Mouse (Mus musculus) midbrain, embryonic 16.5 days (tissue): ENCODE data around the gene Btbd17. TPM values are rescaled to one million over a fixed set of nuclear protein-coding genes. Genes with fewer than 3 reads are reported as not detected.

Source experiments
- ATAC-seq: fragments of 200-750 bp; cut with Nextera tagmentation; 2 replicates; pipeline ENCODE4 v1.8.0; 2017; ENCODE audit warnings: moderate TSS enrichment
- H3K27ac ChIP-seq: fragments of 300-500 bp; sonication (generic); 2 replicates; pipeline ENCODE4 v1.5.1; 2014; ENCODE audit warnings: mild to moderate bottlenecking, low read length, mixed read lengths
- H3K27me3 ChIP-seq: fragments of 300-500 bp; sonication (generic); 2 replicates; pipeline ENCODE4 v1.6.1; 2014; ENCODE audit warnings: low read depth, low read length, mixed read lengths; ENCODE audit not compliant: control insufficient read depth, insufficient read depth
- H3K36me3 ChIP-seq: fragments of 300-500 bp; sonication (generic); 2 replicates; pipeline ENCODE4 v1.6.1; 2014; ENCODE audit warnings: mild to moderate bottlenecking, low read length, moderate library complexity, mixed read lengths; ENCODE audit not compliant: control insufficient read depth, insufficient read depth
- H3K4me1 ChIP-seq: fragments of 300-500 bp; sonication (generic); 2 replicates; pipeline ENCODE4 v1.6.1; 2014; ENCODE audit warnings: mild to moderate bottlenecking, low read length, mixed read lengths; ENCODE audit not compliant: control insufficient read depth, insufficient read depth
- H3K4me2 ChIP-seq: fragments of 300-500 bp; sonication (generic); 2 replicates; pipeline ENCODE4 v1.6.1; 2014; ENCODE audit warnings: mild to moderate bottlenecking, low read length, mixed read lengths
- H3K4me3 ChIP-seq: fragments of 300-500 bp; sonication (generic); 2 replicates; pipeline ENCODE4 v1.5.1; 2014; ENCODE audit warnings: low read depth, mild to moderate bottlenecking, low read length, moderate library complexity, mixed read lengths
- H3K9ac ChIP-seq: fragments of 300-500 bp; sonication (generic); 2 replicates; pipeline ENCODE4 v1.6.1; 2014; ENCODE audit warnings: low read depth, low read length, mixed read lengths
- H3K9me3 ChIP-seq: fragments of 300-500 bp; sonication (generic); replicated peaks from 2 replicates; pipeline ENCODE4 v1.6.1; 2014; ENCODE audit warnings: mild to moderate bottlenecking, low read length, mixed read lengths; ENCODE audit not compliant: control insufficient read depth, poor library complexity, severe bottlenecking
- whole genome bisulfite sequencing: fragments of 180-500 bp; shearing (Covaris S2); extraction: QIAGEN DNeasy Blood & Tissue Kit; methylation state at CpG from one replicate; pipeline ENCODE4 v1.1.7; 2014; 5-methylcytosine and 5-hydroxymethylcytosine counted together
- polyA plus RNA-seq: library from polyadenylated mRNA; unstranded; fragments of >200 nt; fragmentation: Nextera tagmentation; extraction: Ambion mirVana; gene quantifications from 2 replicates; pipeline ENCODE4 v1.2.1, GENCODE M21; 2015

The Btbd17 gene
- polyA plus RNA-seq, result 19.6 and 20.6 TPM in 2 replicates

- H3K36me3 ChIP-seq, result no peaks in the 10 kb centered on the region
- peak within 1 kb of the TSS; percentile 39 for H3K4me3 ChIP-seq
- no peaks in the 10 kb centered on the region for H3K27me3 ChIP-seq
- H3K9ac ChIP-seq, result peak within 1 kb of the TSS; percentile 65
- 2% methylated on average over 4 of the region's 4 CpGs for WGBS
- peak; percentile 82 for ATAC-seq
- peak within 1 kb of the TSS; percentile 91 for H3K27ac ChIP-seq
- H3K4me1 ChIP-seq, result peaks cover 41% of the 10 kb centered on the region
- peak within 1 kb of the TSS; percentile 92 for H3K4me2 ChIP-seq
- H3K9me3 ChIP-seq, result no peaks in the 10 kb centered on the region
Measured at GRCm38 (mm10) chr11:114795848-114796322, at the start of gene Btbd17. Gene Btbd17, minus strand, starts transcription at chr11:114795945.

GRCm38 (mm10) chr11:114844464-114845220 lies 48.9 kb upstream of the Btbd17 start:
- Histone ChIP-seq H3K27me3 (peaks cover 8% of the 10 kb centered on the region), H3K9ac (no peak overlapping the region), H3K4me3 (no peak overlapping the region), H3K9me3 (no peaks in the 10 kb centered on the region), H3K36me3 (no peaks in the 10 kb centered on the region), H3K4me2 (no peak overlapping the region), H3K4me1 (no peaks in the 10 kb centered on the region), H3K27ac (no peak overlapping the region)
- no peak for ATAC-seq
- 70% methylated on average over 7 of the region's 7 CpGs for WGBS

DNA sequence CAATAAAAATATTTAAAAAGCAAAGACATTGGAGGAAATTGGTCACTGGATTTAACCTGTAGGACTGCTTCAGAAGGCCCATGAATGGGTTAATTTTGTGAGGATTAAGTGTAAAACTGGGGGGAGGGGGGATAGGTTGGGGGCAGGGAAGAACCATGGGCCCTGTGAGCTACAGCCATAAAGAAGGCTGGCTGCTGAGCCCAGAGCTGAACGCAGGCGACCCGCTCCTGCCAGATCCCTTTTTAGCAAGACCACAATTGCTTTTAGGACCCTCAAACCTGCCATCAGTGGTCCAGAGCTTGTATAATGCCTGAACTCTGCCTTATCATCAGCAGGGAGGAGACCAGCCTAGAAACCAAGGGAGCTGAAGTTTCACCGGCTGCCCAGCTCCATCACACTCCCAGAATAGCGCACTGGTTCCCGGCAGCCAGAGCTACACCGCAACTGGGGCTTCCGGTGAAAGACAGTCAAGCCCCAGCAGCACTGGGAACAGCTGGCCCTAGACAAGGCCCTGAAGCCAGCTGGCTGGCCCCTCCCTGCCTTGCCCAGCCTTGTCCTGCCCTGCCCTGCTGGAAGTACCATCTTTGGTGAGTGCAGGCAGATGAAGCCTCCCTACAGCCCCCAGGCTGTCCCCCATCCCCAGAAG lies 48.2 kb upstream of the Btbd17 start:
- 7% methylated on average over 8 of the region's 8 CpGs for WGBS
- no peaks in the 10 kb centered on the region for H3K9me3 ChIP-seq
- H3K4me3 ChIP-seq, result no peak overlapping the region
- H3K36me3 ChIP-seq, result no peaks in the 10 kb centered on the region
- no peak overlapping the region for H3K9ac ChIP-seq
- H3K4me2 ChIP-seq, result no peak overlapping the region
- H3K27ac ChIP-seq, result no peak overlapping the region
- H3K4me1 ChIP-seq, result no peaks in the 10 kb centered on the region
- no peak for ATAC-seq
- peaks cover 1% of the 10 kb centered on the region; the same call in 1 of the 2 replicates for H3K27me3 ChIP-seq

GRCm38 (mm10) chr11:114833166-114833565 lies 37.4 kb upstream of the Btbd17 start:
- WGBS, result 46% methylated on average over 5 of the region's 5 CpGs
- no peaks in the 10 kb centered on the region for H3K27me3 ChIP-seq
- no peak for ATAC-seq
- H3K9ac ChIP-seq, result no peak overlapping the region
- no peaks in the 10 kb centered on the region for H3K9me3 ChIP-seq
- H3K36me3 ChIP-seq, result no peaks in the 10 kb centered on the region
- no peak overlapping the region for H3K4me3 ChIP-seq
- peaks cover 14% of the 10 kb centered on the region; the same call in 1 of the 2 replicates for H3K4me1 ChIP-seq
- H3K27ac ChIP-seq, result no peak overlapping the region
- no peak overlapping the region for H3K4me2 ChIP-seq

DNA sequence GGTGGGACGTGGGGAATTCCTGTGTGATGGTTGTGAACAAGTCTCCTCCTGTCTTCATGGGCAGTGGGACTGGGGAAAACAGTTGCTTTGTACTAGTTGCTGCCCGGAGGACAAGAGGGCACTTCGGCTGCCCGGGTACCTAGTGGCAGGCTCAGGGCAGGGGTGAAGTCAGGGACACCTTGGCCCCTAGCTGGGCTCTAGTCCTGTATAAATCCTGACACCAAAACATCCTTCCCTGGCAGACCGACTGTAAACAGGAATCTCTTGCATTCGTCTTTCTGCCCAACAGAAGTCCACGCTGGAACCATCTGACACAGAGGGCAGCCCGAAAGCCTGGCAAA lies 34.7 kb upstream of the Btbd17 start:
- Histone ChIP-seq H3K9ac (no peak overlapping the region), H3K4me1 (peaks cover 14% of the 10 kb centered on the region; the same call in 1 of the 2 replicates), H3K4me3 (no peak overlapping the region), H3K4me2 (peak overlapping the region; percentile 39), H3K27ac (no peak overlapping the region), H3K27me3 (no peaks in the 10 kb centered on the region), H3K9me3 (no peaks in the 10 kb centered on the region), H3K36me3 (no peaks in the 10 kb centered on the region)
- ATAC-seq, result no peak
- WGBS, result 21% methylated on average over 8 of the region's 8 CpGs

DNA sequence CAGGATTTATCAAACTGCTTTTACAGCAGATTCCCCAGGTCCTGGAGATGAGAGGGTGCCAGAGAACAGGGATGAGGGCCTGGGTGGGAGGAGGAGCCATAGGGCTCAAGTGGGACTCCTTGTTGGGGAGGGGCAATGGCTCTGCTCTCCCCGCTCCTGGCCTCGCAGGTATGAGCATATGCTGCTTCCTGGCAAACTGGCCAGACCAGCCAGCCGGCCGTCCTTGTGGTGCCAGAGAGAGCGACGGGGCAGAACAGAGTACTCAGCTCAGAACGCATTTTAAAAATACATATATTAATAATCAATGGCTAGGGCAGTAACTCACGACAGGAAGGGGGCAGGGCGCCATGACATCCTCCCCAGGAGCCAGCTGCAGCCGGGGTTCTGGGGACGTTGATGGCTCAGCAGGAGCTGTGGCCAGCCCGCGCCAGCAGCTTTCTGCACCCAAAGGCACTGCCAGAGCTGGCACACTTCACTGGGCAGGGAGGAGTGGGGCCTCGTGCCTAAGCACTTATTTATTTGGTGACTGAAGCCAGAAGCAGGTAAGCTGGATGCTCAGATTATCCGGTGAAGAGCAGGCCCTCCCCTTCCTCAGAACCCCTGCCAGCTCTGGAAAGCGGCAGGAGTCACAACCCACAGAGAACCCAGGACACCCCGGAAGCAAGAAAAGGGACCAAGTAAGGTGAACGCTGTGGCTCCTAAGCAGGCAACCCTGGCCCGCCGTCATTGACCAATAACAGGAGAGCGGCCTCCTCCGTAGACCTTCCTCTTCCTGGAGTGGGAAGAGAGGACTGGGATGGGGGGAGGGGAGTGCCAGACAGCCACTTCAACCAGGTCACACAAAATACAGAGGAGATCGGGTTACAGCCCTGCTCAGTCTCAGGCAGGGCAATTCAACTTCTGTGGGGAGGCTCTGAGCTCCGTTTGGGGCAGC lies 34.0 kb upstream of the Btbd17 start:
- Histone ChIP-seq H3K27me3 (no peaks in the 10 kb centered on the region), H3K4me2 (peak overlapping the region; percentile 39), H3K27ac (no peak overlapping the region), H3K4me3 (no peak overlapping the region), H3K36me3 (no peaks in the 10 kb centered on the region), H3K9ac (peak overlapping the region; percentile 36), H3K9me3 (no peaks in the 10 kb centered on the region), H3K4me1 (peaks cover 14% of the 10 kb centered on the region; the same call in 1 of the 2 replicates)
- no peak for ATAC-seq
- 7% methylated on average over 24 of the region's 24 CpGs for WGBS

- H3K9me3 ChIP-seq, result no peaks in the 10 kb centered on the region
- no peak overlapping the region for H3K27ac ChIP-seq
- H3K27me3 ChIP-seq, result no peaks in the 10 kb centered on the region
- no peak overlapping the region for H3K4me2 ChIP-seq
- H3K36me3 ChIP-seq, result no peaks in the 10 kb centered on the region
- peaks cover 16% of the 10 kb centered on the region; the same call in 1 of the 2 replicates for H3K4me1 ChIP-seq
- no peak for ATAC-seq
- H3K9ac ChIP-seq, result no peak overlapping the region
- H3K4me3 ChIP-seq, result no peak overlapping the region
- WGBS, result 69% methylated on average over 5 of the region's 5 CpGs
Measured at GRCm38 (mm10) chr11:114826686-114827085, 30.9 kb upstream of the Btbd17 start.

GRCm38 (mm10) chr11:114823199-114823725 lies 27.5 kb upstream of the Btbd17 start:
- Histone ChIP-seq H3K4me3 (no peak overlapping the region), H3K27ac (peak overlapping the region; percentile 47; the same call in 1 of the 2 replicates), H3K36me3 (no peaks in the 10 kb centered on the region), H3K9me3 (no peaks in the 10 kb centered on the region), H3K9ac (no peak overlapping the region), H3K27me3 (no peaks in the 10 kb centered on the region), H3K4me1 (peaks cover 13% of the 10 kb centered on the region; the same call in 1 of the 2 replicates), H3K4me2 (no peak overlapping the region)
- ATAC-seq, result no peak
- WGBS, result 1% methylated on average over 11 of the region's 11 CpGs
